Mouse (Mus musculus): Measurements from ENCODE around the gene Cdc42bpb.

Gene Cdc42bpb

GRCm38 (mm10) chr12:111340692-111341091 lies 36.8 kb downstream of the Cdc42bpb start:
- DNase-seq (ENCODE audit: low spot score in 2 of 2): no peak

GRCm38 (mm10) chr12:111337864-111338354 lies 39.6 kb downstream of the Cdc42bpb start:
- DNase-seq (ENCODE audit: low spot score in 2 of 2): no peak

GRCm38 (mm10) chr12:111333020-111333605 lies 44.4 kb downstream of the Cdc42bpb start:
- DNase-seq (ENCODE audit: low spot score in 2 of 2): no peak

GRCm38 (mm10) chr12:111332443-111332842 lies 45.1 kb downstream of the Cdc42bpb start:
- no peak for DNase-seq (ENCODE audit: low spot score in 2 of 2)

- no peak for DNase-seq (ENCODE audit: low spot score in 2 of 2)
These were observed 45.9 kb downstream of the Cdc42bpb start for GRCm38 (mm10) chr12:111331573-111331972.

- DNase-seq (ENCODE audit: low spot score in 2 of 2): no peak
These were observed 48.2 kb downstream of the Cdc42bpb start for GRCm38 (mm10) chr12:111329281-111329680.

DNA sequence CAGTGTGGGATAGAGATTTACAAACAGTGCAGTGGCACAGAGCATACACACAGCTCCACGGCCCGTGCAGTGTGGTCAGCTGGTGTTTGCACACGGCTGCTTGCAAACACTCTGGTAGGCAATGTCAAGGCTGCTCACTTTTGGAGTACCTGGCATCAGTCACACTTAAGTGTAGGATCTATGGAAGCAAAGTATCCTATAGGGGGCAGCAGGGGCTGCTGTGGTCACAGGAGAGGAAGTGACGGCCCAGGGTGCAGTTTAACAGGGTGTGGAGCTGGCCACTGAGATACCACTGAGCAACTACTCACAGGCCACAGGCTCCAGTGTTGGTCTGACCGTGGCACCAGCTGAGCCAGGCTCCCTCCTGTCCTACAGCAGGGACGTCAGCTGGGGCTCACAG lies 49.2 kb downstream of the Cdc42bpb start:
- no peak for DNase-seq (ENCODE audit: low spot score in 2 of 2)

- no peak for DNase-seq (ENCODE audit: low spot score in 2 of 2)
These were observed 51.6 kb downstream of the Cdc42bpb start for GRCm38 (mm10) chr12:111325744-111326424.

- no peak for DNase-seq (ENCODE audit: low spot score in 2 of 2)
These were observed 52.6 kb downstream of the Cdc42bpb start for GRCm38 (mm10) chr12:111324949-111325348.

DNA sequence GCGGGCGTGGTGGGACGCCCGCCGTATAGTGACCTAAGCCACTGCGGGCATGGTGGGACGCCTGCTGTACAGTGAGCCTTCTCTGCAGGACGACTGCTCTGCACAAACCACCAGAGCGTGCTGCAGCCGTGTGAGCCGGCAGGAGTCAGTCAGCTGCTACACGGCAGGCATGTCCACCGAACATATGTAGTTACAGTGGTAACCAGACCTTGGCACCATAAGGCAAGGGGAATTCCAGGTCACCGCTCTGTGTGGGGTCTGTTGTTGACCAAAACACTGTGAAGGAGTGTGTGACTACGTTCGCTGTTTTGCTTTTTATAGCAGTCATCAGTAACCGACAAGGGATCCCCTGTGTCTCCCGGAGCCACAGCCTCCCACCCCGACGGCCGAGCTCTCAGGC lies 53.0 kb downstream of the Cdc42bpb start:
- no peak for DNase-seq (ENCODE audit: low spot score in 2 of 2)

- no peak for DNase-seq (ENCODE audit: low spot score in 2 of 2)
These were observed 54.1 kb downstream of the Cdc42bpb start for GRCm38 (mm10) chr12:111323423-111323822.

GRCm38 (mm10) chr12:111321832-111322231 lies 55.7 kb downstream of the Cdc42bpb start:
- DNase-seq (ENCODE audit: low spot score in 2 of 2): no peak

DNA sequence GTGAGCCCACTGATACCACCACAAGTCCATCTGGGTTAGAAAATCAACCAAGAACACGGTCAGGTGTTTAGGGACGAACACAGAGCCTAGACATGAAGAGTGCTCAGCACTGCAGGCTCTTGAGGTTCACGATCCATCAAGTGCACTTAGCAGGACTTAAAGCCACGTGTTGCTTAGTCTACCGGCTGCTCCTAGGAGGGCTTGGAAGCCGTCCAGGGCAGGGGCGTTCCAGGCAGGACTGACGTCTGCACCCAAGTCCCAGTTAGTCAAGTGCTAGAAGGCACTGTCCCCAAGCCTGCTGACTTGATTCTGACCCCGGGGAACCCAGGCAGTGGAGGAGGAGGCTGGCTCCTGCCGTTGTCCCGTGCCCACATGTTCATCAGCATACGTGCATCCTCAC lies 57.0 kb downstream of the Cdc42bpb start:
- no peak for DNase-seq (ENCODE audit: low spot score in 2 of 2)

DNA sequence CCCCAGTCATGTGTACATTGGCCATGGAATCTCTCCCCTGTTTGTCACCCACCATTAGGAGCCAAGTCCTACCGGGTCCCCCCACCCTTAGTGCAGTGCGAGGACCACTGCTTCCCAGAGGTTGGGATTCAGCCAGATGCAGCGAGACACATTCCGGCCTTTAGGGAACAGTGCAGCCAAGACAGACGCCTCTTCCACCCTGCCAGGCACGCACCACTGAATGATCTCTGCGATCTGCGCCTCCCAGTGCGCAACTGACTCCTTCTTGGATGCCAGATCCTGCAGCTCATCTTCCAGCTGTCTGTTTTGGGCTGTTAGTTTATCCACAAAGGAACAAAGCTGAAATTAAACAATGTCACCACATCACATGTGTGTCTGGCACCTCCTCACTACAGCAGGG lies 59.8 kb downstream of the Cdc42bpb start:
- no peak for DNase-seq (ENCODE audit: low spot score in 2 of 2)

- no peak for DNase-seq (ENCODE audit: low spot score in 2 of 2)
These were observed 63.2 kb downstream of the Cdc42bpb start for GRCm38 (mm10) chr12:111314273-111314672.

DNA sequence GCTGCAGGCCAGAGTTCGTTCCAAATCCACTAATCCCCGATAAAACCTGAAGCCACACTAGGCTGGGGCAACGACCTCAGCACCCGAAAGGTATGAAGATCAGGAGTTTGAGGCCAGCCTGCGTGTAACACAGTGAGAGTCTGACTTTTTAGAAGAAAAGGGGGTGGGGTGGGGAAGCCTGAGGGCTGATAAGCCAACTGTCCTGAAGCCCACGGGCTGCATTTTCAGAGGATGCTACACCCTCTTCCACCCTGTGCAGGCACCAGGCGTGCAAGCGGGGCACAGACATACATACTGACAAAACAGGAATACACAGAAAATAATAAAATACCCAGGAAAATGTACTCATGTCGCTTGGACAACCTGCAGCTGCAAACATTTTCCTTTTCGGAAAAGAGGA lies 65.7 kb downstream of the Cdc42bpb start:
- no peak for DNase-seq (ENCODE audit: low spot score in 2 of 2)

DNA sequence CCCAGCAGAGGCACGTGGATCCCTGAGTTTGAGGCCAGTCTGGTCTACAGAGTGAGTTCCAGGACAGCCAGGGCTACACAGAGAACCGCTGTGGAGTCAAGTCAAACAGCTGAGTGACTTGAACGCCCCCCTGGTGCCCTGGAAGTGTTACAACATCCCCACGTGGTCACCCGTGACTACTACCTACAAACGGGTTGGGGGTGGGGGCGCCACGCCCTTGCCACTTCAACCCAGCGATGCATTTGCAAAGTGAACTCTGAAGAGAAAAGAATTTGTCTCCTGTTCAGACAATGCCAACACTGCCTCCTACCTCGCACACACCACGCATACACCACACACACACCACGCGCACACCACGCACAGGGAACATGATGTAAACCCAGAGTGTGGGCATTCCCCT lies 67.6 kb downstream of the Cdc42bpb start:
- no peak for DNase-seq (ENCODE audit: low spot score in 2 of 2)

GRCm38 (mm10) chr12:111309256-111309655 lies 68.3 kb downstream of the Cdc42bpb start:
- DNase-seq (ENCODE audit: low spot score in 2 of 2): no peak

DNA sequence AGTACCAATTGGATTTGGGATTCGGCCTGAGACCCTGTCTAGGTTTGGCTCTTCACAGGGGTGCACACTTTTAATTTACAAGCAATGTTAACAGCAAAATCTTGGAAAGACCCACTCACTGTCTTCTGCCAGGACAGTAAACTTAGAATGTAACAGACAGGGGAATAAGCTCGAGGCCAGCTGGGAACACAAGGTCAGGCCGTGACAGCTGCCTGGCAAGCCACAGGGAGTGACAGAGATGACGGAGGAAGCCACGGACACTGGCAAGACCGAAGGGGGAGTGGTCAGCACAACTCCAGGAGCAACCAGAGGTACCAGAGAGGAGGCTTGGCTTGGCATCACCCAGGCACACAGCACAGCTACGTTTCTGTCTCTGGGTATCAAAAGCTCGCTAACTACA lies 70.7 kb downstream of the Cdc42bpb start:
- DNase-seq (ENCODE audit: low spot score in 2 of 2): no peak

GRCm38 (mm10) chr12:111303702-111304337 lies 73.7 kb downstream of the Cdc42bpb start:
- DNase-seq (ENCODE audit: low spot score in 2 of 2): no peak

DNA sequence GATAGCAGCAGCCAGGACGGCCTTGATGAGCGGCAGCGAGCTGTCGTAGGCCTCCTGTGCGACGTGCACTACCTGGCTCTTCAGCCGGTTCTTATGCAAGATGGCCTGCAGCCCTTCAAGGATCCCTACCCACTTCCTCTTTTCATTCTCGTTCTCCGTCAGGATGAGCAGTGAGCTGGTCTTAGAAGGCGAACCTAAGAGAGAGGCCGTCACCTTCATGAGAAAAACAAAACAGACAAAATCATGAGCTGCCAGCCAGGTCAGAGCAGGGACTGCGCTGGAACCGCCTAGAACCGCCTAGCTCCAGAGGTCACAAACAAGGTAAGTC lies 75.5 kb downstream of the Cdc42bpb start:
- no peak for DNase-seq (ENCODE audit: low spot score in 2 of 2)

GRCm38 (mm10) chr12:111301322-111302017 lies 76.0 kb downstream of the Cdc42bpb start:
- no peak for DNase-seq (ENCODE audit: low spot score in 2 of 2)

GRCm38 (mm10) chr12:111293025-111293424 lies 84.5 kb downstream of the Cdc42bpb start:
- no peak for DNase-seq (ENCODE audit: low spot score in 2 of 2)

All from frontal cortex, postnatal 14 days (tissue).